In the genomic region with DNA sequence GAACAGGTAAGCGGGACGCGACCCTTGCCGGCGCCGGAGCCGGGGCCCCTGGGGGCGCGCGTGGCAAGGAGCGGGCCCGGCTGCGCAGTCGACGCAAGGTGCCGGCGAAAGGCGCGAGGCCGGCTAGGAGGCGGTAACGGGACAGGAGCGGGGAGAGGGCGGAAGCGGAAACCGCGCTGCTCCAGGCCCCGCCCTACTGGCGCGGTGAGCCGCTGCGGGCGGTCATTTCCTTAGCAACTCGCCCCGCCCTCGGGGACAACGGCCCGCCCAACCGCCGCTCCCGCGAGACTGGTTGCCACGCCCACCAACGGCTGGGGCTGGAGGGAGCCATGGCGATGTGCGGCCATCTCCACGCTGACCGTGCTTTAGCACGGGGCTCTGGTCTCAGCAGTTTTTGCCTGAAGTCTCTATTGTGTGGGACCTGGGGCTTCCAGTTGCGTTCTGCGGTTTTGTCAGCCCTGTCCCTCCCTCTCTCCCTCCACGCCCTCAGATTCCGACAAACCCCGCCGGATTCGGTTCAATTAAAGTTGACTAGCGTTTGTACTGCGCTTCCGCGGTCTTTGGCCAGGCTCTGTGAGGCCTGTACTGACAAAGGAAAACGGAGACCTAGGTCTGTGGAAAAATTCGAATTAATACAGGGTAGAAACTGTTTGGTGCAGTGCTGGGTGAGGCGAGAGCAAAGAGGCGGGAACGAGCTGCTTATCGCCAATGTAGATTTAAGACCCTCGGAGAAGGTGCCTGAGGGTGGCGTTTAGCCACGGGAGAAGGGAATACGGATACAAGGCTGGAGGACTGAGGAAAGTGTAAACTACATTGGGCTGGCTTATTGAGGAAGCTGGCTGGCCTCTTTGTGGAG, we compare ENCODE assay signal across 8 mouse cellular contexts. TPM values are rescaled to one million over a fixed set of nuclear protein-coding genes. Genes with fewer than 3 reads are reported as not detected.
DNase-seq lines count a peak whose midpoint lies in the region; ATAC-seq and TF ChIP-seq lines count a peak whose summit lies in the region.

A gene (minus strand): TSS at position 240 of the 856 bp plus-strand sequence.

- ATAC-seq in heart, embryonic 12.5 days (ENCODE audit: insufficient number of reproducible peaks, low FRiP score): peak; percentile 97
- peak; percentile 93 for ATAC-seq in liver, embryonic 12.5 days
- peak; percentile 96 for ATAC-seq in stomach, embryonic 15.5 days (ENCODE audit: insufficient read depth, low FRiP score, low read depth)

- TF ChIP-seq CTCF in C2C12 (IDR thresholded peaks at IDR 0.05; ENCODE audit: control insufficient read depth, insufficient read depth, insufficient read length): no peak
- no peak for TF ChIP-seq CTCF in brain, embryonic 14.5 days (IDR thresholded peaks at IDR 0.05; ENCODE audit: borderline replicate concordance, extremely low read depth, insufficient read depth, insufficient read length)

- TF ChIP-seq POLR2A in brain, embryonic 14.5 days (IDR thresholded peaks at IDR 0.05; ENCODE audit: borderline replicate concordance, extremely low read depth, insufficient read depth, insufficient read length, poor library complexity, severe bottlenecking): peak; percentile 96

- H3K9me3 ChIP-seq in erythroblast, embryonic 14.5 days (ENCODE audit: control insufficient read depth, low read length): no peaks in the 10 kb centered on the region
- H3K9me3 ChIP-seq in heart, embryonic 12.5 days (replicated peaks): no peaks in the 10 kb centered on the region
- H3K9me3 ChIP-seq in liver, embryonic 12.5 days (replicated peaks): no peaks in the 10 kb centered on the region
- H3K9me3 ChIP-seq in stomach, embryonic 15.5 days: no peaks in the 10 kb centered on the region

- H3K27me3 ChIP-seq in C2C12 (ENCODE audit: control insufficient read depth, insufficient read depth, insufficient read length): no peaks in the 10 kb centered on the region
- no peaks in the 10 kb centered on the region for H3K27me3 ChIP-seq in erythroblast, embryonic 14.5 days (ENCODE audit: control insufficient read depth)
- no peaks in the 10 kb centered on the region for H3K27me3 ChIP-seq in heart, embryonic 12.5 days (replicated peaks)
- H3K27me3 ChIP-seq in liver, embryonic 12.5 days (replicated peaks): no peaks in the 10 kb centered on the region
- H3K27me3 ChIP-seq in stomach, embryonic 15.5 days (replicated peaks): no peaks in the 10 kb centered on the region

- under 1% methylated on average over 70 of the region's 70 CpGs for WGBS in heart, embryonic 12.5 days
- under 1% methylated on average over 70 of the region's 70 CpGs for WGBS in liver, embryonic 12.5 days (ENCODE audit: insufficient replicate concordance)
- under 1% methylated on average over 70 of the region's 70 CpGs for WGBS in stomach, embryonic 15.5 days

- peak within 1 kb of the TSS; percentile 96 for H3K9ac ChIP-seq in heart, embryonic 12.5 days
- peak within 1 kb of the TSS; percentile 99 for H3K9ac ChIP-seq in liver, embryonic 12.5 days
- peak within 1 kb of the TSS; percentile 96 for H3K9ac ChIP-seq in stomach, embryonic 15.5 days

- DNase-seq in brain, embryonic 14.5 days (ENCODE audit: low read depth): peak; percentile 98
- peak; percentile 99 for DNase-seq in kidney, postnatal 10 days
- DNase-seq in natural killer cell, adult 2 months (ENCODE audit: low spot score in 2 of 2): peak; percentile 97

- peaks cover 41% of the 10 kb centered on the region for H3K79me3 ChIP-seq in C2C12 (ENCODE audit: low read depth)

- peak within 1 kb of the TSS; percentile 91 for H3K27ac ChIP-seq in heart, embryonic 12.5 days (ENCODE audit: poor library complexity, severe bottlenecking)
- peak within 1 kb of the TSS; percentile 96 for H3K27ac ChIP-seq in liver, embryonic 12.5 days
- H3K27ac ChIP-seq in stomach, embryonic 15.5 days: peak within 1 kb of the TSS; percentile 95

- peaks cover 8% of the 10 kb centered on the region for H3K36me3 ChIP-seq in C2C12 (ENCODE audit: control insufficient read depth, insufficient read depth)
- H3K36me3 ChIP-seq in erythroblast, embryonic 14.5 days (ENCODE audit: control insufficient read depth): peaks cover 16% of the 10 kb centered on the region
- no peaks in the 10 kb centered on the region for H3K36me3 ChIP-seq in heart, embryonic 12.5 days
- H3K36me3 ChIP-seq in liver, embryonic 12.5 days: peaks cover 8% of the 10 kb centered on the region
- H3K36me3 ChIP-seq in stomach, embryonic 15.5 days: no peaks in the 10 kb centered on the region

- H3K4me2 ChIP-seq in heart, embryonic 12.5 days: peak within 1 kb of the TSS; percentile 86
- H3K4me2 ChIP-seq in liver, embryonic 12.5 days: peak within 1 kb of the TSS; percentile 91
- peak within 1 kb of the TSS; percentile 85 for H3K4me2 ChIP-seq in stomach, embryonic 15.5 days

- H3ac ChIP-seq in C2C12 (ENCODE audit: control insufficient read depth, insufficient read length, low read depth): peak within 1 kb of the TSS; percentile 89

- H3K4me1 ChIP-seq in erythroblast, embryonic 14.5 days (ENCODE audit: control insufficient read depth): peaks cover 44% of the 10 kb centered on the region
- peaks cover 10% of the 10 kb centered on the region for H3K4me1 ChIP-seq in heart, embryonic 12.5 days (replicated peaks)
- H3K4me1 ChIP-seq in liver, embryonic 12.5 days: peaks cover 47% of the 10 kb centered on the region
- H3K4me1 ChIP-seq in stomach, embryonic 15.5 days: no peaks in the 10 kb centered on the region

- peaks cover 58% of the 10 kb centered on the region for H3K79me2 ChIP-seq in C2C12 (ENCODE audit: control insufficient read depth, insufficient read depth)

- peak within 1 kb of the TSS; percentile 76 for H3K4me3 ChIP-seq in C2C12 (ENCODE audit: insufficient read depth, poor library complexity, severe bottlenecking)
- H3K4me3 ChIP-seq in erythroblast, embryonic 14.5 days (replicated peaks): peak within 1 kb of the TSS; percentile 68
- H3K4me3 ChIP-seq in heart, embryonic 12.5 days: peak within 1 kb of the TSS; percentile 97
- H3K4me3 ChIP-seq in liver, embryonic 12.5 days: peak within 1 kb of the TSS; percentile 99
- peak within 1 kb of the TSS; percentile 100 for H3K4me3 ChIP-seq in stomach, embryonic 15.5 days (replicated peaks)

TF ChIP-seq in C2C12, 6 proteins besides CTCF, POLR2A, EP300 and RAD21:
- TF ChIP-seq FOSL1 (IDR thresholded peaks at IDR 0.05; ENCODE audit: insufficient read depth, low read length, poor library complexity, severe bottlenecking): no peak
- TF ChIP-seq MAX (IDR thresholded peaks at IDR 0.05): peak; percentile 53

RNA-seq across cellular contexts. Expression of the gene that starts here (rescaled TPM):
- polyA plus RNA-seq in C2C12 (2012; fragmentation: generic; extraction: Trizol): 159 TPM
- polyA plus RNA-seq in brain, embryonic 14.5 days (2012; rRNA removed): 143 and 192 TPM in 2 replicates
- polyA plus RNA-seq in erythroblast, embryonic 14.5 days (2012): 31.4 and 40.0 TPM in 2 replicates
- 111 and 112 TPM in 2 replicates for polyA plus RNA-seq in heart, embryonic 12.5 days (2016; fragmentation: Nextera tagmentation; extraction: Ambion mirVana)
- 195 and 204 TPM in 2 replicates for polyA plus RNA-seq in liver, embryonic 12.5 days (2016; fragmentation: Nextera tagmentation; extraction: Ambion mirVana)
- 124 and 125 TPM in 2 replicates for polyA plus RNA-seq in stomach, embryonic 15.5 days (2015; fragmentation: Nextera tagmentation; extraction: Ambion mirVana)

Comparison
In these comparisons a context has a peak if more than half of its experiments do, and no peak if none do; other contexts are left out.
1. Peak in every context shown above with its lines: DNase-seq, ATAC-seq, H3K4me3 ChIP-seq and H3K27ac ChIP-seq.